Mouse (Mus musculus) adrenal gland, adult 8-10 months (tissue): Measurements from ENCODE around the gene Vmn1r95. TPM values are rescaled to one million over a fixed set of nuclear protein-coding genes. Genes with fewer than 3 reads are reported as not detected.
"Not testable (repeated sequence)": the region's sequence is repeated elsewhere in the genome, so short reads cannot be mapped to it uniquely, and the experiment has no call there.

Source experiments
- DNase-seq: peaks from one replicate; pipeline ENCODE4 v3.0.0; 2022
- total RNA-seq, 4 experiments: library from RNA; stranded (reverse); gene quantifications; 2 replicates each; pipeline ENCODE4 v1.2.4; 2022

The Vmn1r95 gene
- total RNA-seq = not detected

- not testable (repeated sequence) for DNase-seq
Observed at GRCm38 (mm10) chr7:20193410-20193809, at the start of gene Vmn1r95. Vmn1r95 (plus strand) TSS chr7:20193710.

GRCm38 (mm10) chr7:20168277-20168676 is 25.2 kb upstream of the Vmn1r95 start, which contains the start of gene Vmn1r94:
Vmn1r94 (minus strand) TSS chr7:20168377.
- DNase-seq = not testable (repeated sequence)

GRCm38 (mm10) chr7:20205507-20205906 is 12.0 kb downstream of the Vmn1r95 start, which contains the start of gene Gm6164:
Gm6164 (minus strand) TSS chr7:20205607.
- DNase-seq = not testable (repeated sequence)

GRCm38 (mm10) chr7:20233728-20234127 is 40.2 kb downstream of the Vmn1r95 start, which contains the start of gene Gm4498:
Gm4498 (minus strand) TSS chr7:20233828.
- DNase-seq = not testable (repeated sequence)

Other genes starting within 250 kb of the Vmn1r95 start
- gene Igsf23, start 243.0 kb upstream of the Vmn1r95 start, total RNA-seq = not detected
- not detected for gene Ceacam20, start 228.3 kb upstream of the Vmn1r95 start, total RNA-seq
- not detected for gene Nlrp9b, start 202.2 kb upstream of the Vmn1r95 start, total RNA-seq
- not detected for gene Vmn1r91, start 94.0 kb upstream of the Vmn1r95 start, total RNA-seq
- not detected for gene Gm16442, start 71.1 kb upstream of the Vmn1r95 start, total RNA-seq
- not detected for gene Vmn1r93, start 54.6 kb upstream of the Vmn1r95 start, total RNA-seq
- not detected for gene Vmn1r94, start 25.3 kb upstream of the Vmn1r95 start, total RNA-seq
- gene Gm6164, start 11.9 kb downstream of the Vmn1r95 start, total RNA-seq = not detected
- gene Gm4498, start 40.1 kb downstream of the Vmn1r95 start, total RNA-seq = not detected
- not detected for gene Gm5890, start 69.1 kb downstream of the Vmn1r95 start, total RNA-seq
- gene Gm4133, start 140.4 kb downstream of the Vmn1r95 start, total RNA-seq = not detected
- gene Gm5728, start 181.7 kb downstream of the Vmn1r95 start, total RNA-seq = not detected
- not detected for gene Vmn1r100, start 224.2 kb downstream of the Vmn1r95 start, total RNA-seq
- not detected for gene Vmn1r101, start 248.9 kb downstream of the Vmn1r95 start, total RNA-seq